Mouse (Mus musculus) layer of hippocampus, postnatal 10 days (tissue): ENCODE data around the gene Thap12. TPM values are rescaled to one million over a fixed set of nuclear protein-coding genes. Genes with fewer than 3 reads are reported as not detected.

Experiments
- DNase-seq, 2 experiments: peaks; one replicate each; pipeline ENCODE4 v3.0.0; 2021; ENCODE audit warnings: low spot score in 2 of 2
- total RNA-seq, 2 experiments: library from RNA; stranded (reverse); gene quantifications; 2 replicates each; pipeline ENCODE4 v1.2.3; 2021

The Thap12 gene
- total RNA-seq, 2 experiments from 2014 or later, result 78.8 to 81.9 TPM

DNA sequence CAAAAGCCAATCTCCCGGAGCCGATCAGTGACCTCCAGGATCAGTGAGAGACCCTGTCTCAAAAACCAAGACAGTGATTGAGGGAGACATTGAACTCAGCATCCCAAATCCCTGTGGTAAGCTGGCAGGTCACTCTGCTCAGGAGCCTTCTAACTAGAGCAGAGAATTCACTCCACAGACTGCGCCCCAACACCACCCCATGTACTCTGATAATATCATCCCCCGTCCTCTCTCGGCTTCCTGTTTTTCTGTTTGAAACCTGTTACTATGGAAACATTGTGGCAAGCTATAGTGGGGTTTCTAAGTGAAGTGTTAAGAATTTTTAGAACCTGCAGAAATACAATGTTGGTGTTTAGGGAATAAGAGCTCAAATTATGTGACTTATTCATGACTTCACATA, 8.9 kb upstream of the Thap12 start:
- DNase-seq, result no peak

- no peak for DNase-seq
These were observed 5.4 kb upstream of the Thap12 start for GRCm38 (mm10) chr7:98697496-98697895.

GRCm38 (mm10) chr7:98698041-98698440, 4.9 kb upstream of the Thap12 start:
- no peak for DNase-seq

DNA sequence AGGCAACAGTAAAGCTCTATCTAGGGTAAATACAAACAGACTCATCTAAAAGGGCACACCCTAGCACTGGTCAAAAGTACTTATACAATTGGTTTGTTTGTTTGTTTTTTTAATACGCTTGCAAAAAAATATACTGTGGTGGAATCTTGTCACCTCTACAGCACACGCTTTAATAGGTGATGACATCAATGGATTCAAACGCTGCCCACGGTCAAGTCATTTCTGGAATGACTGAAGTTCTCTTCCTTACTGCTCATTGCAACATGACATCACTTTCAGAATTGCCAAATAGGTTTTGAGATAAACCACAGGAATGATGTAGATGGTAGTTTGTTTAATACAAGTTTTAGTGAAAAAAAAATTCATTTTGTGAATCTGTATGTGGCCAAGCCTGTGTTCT, 4.3 kb upstream of the Thap12 start:
- no peak for DNase-seq

GRCm38 (mm10) chr7:98701771-98702170, 1.1 kb upstream of the Thap12 start:
- DNase-seq, result no peak

DNA sequence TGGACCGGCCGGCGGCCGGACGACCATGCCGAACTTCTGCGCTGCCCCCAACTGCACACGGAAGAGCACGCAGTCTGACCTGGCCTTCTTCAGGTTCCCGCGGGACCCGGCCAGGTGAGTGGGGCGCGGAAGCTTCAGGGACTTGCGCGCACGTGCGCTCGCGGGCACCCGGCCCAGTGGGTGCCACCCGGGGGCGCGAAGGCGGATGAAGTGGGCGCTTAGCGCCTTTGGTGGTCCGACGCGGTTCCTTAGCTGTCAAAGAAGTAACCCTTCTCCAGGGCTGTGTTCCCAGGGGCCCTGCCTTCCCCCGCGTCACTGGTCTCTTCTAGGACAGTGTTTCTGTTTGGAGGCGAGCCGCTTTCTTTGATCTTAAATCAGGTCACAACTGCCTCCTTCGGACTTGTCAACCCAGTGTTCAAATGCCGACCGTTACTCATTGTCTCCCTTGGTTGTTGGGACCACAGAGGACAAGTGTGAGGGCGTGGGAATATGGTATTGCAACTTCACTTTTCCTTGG, 520 bp downstream of the Thap12 start:
- peak; percentile 34 to 51 for DNase-seq

- DNase-seq, result no peak
These were observed 1.4 kb downstream of the Thap12 start for GRCm38 (mm10) chr7:98704276-98704675.

GRCm38 (mm10) chr7:98713661-98714060, 10.8 kb downstream of the Thap12 start:
- no peak for DNase-seq

- DNase-seq, result no peak
These were observed 14.5 kb downstream of the Thap12 start for GRCm38 (mm10) chr7:98717438-98717837.

GRCm38 (mm10) chr7:98719761-98720160, 16.9 kb downstream of the Thap12 start:
- DNase-seq, result no peak

GRCm38 (mm10) chr7:98720731-98721130, 17.8 kb downstream of the Thap12 start:
- DNase-seq, result no peak

- DNase-seq, result no peak
These were observed 18.3 kb downstream of the Thap12 start for GRCm38 (mm10) chr7:98721172-98721571.

DNA sequence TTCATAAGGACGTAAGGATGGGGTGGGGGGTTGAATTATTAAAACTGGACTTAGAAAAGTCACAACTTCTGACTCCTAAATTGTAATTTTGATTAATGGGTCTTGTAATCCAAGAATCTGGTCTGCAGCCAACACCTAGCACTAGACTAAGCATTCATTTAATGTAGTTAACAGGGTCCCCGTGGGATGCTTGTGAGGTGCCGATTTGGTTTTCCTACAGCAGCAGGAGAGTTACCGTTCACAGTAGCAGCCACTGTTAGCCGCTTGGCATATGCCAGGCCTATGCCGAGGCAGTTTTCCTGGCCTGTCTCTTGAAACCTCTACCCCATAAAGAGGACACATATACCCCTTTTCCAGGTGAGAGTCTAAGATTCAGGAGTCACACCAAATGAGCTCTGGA, 18.7 kb downstream of the Thap12 start:
- DNase-seq, result no peak

DNA sequence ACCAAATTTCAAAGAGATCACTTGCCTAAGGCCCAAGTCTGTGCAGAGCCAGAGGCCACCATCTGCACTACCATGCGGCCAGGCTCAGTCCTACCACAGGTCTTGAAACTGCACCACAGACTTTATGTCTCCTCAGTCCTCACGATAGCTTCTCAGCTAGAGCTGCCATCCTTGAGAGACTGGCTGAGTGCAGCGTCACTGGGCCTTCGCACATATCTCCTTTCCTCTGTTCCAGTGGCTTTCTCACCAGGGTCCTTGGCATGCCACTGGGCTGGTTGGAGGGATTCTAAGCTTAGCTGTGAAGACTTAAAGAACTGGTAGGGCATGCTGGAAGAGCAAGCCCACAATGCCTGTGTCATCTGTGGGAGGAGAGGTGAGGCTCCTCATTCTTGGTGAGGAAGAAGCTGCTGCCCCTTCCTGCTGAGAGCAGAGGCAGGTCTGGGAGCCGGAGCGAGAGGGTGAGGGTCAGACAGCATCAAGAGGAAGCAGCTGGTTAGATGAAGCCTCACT, 22.8 kb downstream of the Thap12 start:
- DNase-seq, result no peak

GRCm38 (mm10) chr7:98727986-98728385, 25.1 kb downstream of the Thap12 start:
- DNase-seq, result no peak

DNA sequence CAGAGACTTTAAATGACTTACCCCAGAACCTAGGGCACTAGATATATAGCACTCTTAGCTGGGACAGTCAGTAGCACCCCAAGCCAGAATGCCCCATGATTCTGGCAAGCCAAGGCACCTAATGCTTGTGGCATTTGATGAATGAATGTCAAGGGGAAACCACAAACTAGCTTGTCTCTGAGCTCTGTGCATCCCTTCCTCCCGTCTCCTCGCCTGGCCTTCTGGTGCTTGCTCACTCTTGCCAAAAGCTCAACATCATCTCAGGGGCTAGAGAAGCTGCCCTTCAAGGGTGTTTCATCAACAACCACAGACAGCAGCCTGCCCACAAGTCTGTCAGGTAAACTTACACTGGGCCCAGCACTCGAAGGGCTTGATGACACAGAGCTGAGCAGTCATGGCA, 25.6 kb downstream of the Thap12 start:
- DNase-seq, result no peak

DNA sequence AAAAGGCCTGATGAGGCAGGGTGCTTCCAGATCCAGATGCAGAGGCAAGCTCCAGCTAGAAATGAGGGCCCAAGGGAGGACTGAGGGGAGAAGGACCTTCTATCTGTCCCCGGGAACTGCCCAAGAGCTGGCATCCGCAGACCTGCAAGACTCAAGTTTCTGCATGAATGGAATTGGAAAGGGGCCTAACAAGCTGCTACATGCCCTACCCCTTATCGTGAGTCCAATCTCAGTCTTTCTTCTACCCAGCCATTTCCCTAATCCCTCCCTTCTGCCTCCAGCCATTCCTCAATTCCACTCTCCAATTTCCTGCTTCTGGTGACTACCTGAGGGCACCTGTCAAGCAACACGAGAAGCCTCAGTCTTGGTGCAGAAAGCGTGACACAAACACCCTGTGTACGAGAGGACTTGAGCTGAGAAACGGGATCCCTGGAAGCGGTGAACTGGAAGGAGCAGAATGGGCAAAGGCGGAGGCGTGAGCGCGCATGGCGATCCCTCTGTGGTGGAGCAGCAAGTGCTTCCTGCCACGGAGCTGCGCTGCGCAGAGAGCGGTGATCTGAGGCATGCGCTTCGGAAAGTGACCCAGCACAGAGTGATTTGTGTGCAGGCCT, 26.9 kb downstream of the Thap12 start:
- peak in 1 of 2 experiments; percentile 29 for DNase-seq

DNA sequence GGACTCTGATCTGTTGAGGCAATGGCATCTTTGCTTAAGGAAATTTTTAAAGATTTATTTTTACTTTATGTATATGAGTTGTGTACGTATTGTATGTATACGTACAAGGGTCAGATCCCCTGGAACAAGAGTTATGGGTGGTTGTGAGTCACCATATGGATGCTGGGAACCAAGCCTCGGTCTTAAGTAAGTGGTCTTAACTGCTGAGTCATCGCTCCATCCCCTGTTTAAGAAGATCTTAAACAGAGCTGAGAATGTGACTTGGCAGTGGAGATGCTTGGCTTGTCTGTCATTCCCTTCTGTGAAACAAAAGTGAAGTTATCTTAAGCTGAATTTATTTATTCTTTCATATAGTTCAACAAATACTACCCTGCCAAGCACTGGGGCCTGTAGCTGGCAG, 31.1 kb downstream of the Thap12 start:
- DNase-seq, result no peak

GRCm38 (mm10) chr7:98734876-98735275, 32.0 kb downstream of the Thap12 start:
- peak; percentile 61 to 65 for DNase-seq

- DNase-seq, result no peak
These were observed 34.1 kb downstream of the Thap12 start for GRCm38 (mm10) chr7:98736780-98737550.

DNA sequence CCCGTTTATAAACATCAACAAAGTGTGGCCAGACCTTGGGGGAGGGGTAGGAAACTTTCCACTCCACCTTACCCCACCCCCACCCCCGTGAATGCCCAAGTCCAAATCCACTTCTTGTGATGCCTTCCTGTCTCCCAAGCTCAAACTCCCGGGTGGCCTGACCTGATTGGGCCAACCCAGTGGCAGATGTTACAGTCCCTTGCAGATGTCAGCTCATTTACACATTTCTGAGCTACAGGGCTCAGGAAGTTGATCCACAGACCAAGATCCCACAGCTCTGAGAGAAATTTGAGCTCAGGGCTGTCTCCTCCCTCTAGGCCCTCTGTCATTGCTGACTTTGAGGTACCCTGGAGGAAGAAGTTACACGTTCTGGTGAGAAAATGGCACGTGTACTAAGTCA, 37.5 kb downstream of the Thap12 start:
- no peak for DNase-seq

GRCm38 (mm10) chr7:98743312-98743711, 40.4 kb downstream of the Thap12 start:
- DNase-seq, result peak; percentile 64 to 72
